Mouse (Mus musculus) C2C12 (cell line): ENCODE data around the gene 3110040M04Rik.

ENCODE experiments used
- CEBPB ChIP-seq: IDR thresholded peaks from one replicate; pipeline ENCODE4 v1.6.1; 2011; ENCODE audit warnings: low read depth, mild to moderate bottlenecking, control low read depth, moderate library complexity
- CTCF ChIP-seq: IDR thresholded peaks from one replicate; pipeline ENCODE4 v1.5.1; 2011; ENCODE audit not compliant: control insufficient read depth, insufficient read depth, insufficient read length

- no peak for TF ChIP-seq CTCF
- no peak for TF ChIP-seq CEBPB
Measured at GRCm38 (mm10) chr1:151156777-151157632, 46.9 kb upstream of the 3110040M04Rik start.
